Mouse (Mus musculus): ENCODE measurements around the gene Gm49403.
"Not testable (repeated sequence)": the region's sequence is repeated elsewhere in the genome, so short reads cannot be mapped to it uniquely, and the experiment has no call there.

Gene Gm49403

GRCm38 (mm10) chr19:8883616-8884015 lies at the start of gene Gm49403, which contains the start of gene Lbhd1:
Gene Gm49403 (plus strand): TSS chr19:8883930.
Gene Lbhd1 (plus strand): TSS chr19:8883732.
- no peak for DNase-seq (ENCODE audit: low spot score)

- DNase-seq (ENCODE audit: low spot score): not testable (repeated sequence)
These were observed 47.4 kb upstream of the Gm49403 start for GRCm38 (mm10) chr19:8836327-8836726.

- DNase-seq (ENCODE audit: low spot score): no peak
These were observed 46.4 kb upstream of the Gm49403 start, which contains the start of gene Bscl2 for GRCm38 (mm10) chr19:8837251-8837791. Gene Bscl2 (plus strand): TSS chr19:8837467.

- no peak for DNase-seq (ENCODE audit: low spot score)
These were observed 45.5 kb upstream of the Gm49403 start for GRCm38 (mm10) chr19:8838041-8838730.

GRCm38 (mm10) chr19:8839103-8839907 lies 44.4 kb upstream of the Gm49403 start, which contains the start of gene Gng3:
Gene Gng3 (minus strand): TSS chr19:8839194.
- DNase-seq (ENCODE audit: low spot score): no peak

GRCm38 (mm10) chr19:8839908-8840791 lies 43.6 kb upstream of the Gm49403 start:
- DNase-seq (ENCODE audit: low spot score): no peak

GRCm38 (mm10) chr19:8841012-8841411 lies 42.7 kb upstream of the Gm49403 start:
- DNase-seq (ENCODE audit: low spot score): no peak

GRCm38 (mm10) chr19:8842961-8843360 lies 40.8 kb upstream of the Gm49403 start:
- DNase-seq (ENCODE audit: low spot score): no peak

- DNase-seq (ENCODE audit: low spot score): peak; percentile 53
These were observed 39.2 kb upstream of the Gm49403 start for GRCm38 (mm10) chr19:8844371-8845129.

- DNase-seq (ENCODE audit: low spot score): no peak
These were observed 35.4 kb upstream of the Gm49403 start for GRCm38 (mm10) chr19:8848356-8848755.

- no peak for DNase-seq (ENCODE audit: low spot score)
These were observed 33.3 kb upstream of the Gm49403 start, which contains the start of gene Lrrn4cl for GRCm38 (mm10) chr19:8850402-8850901. Gene Lrrn4cl (plus strand): TSS chr19:8850768.

GRCm38 (mm10) chr19:8851639-8852038 lies 32.1 kb upstream of the Gm49403 start:
- no peak for DNase-seq (ENCODE audit: low spot score)

- DNase-seq (ENCODE audit: low spot score): no peak
These were observed 31.3 kb upstream of the Gm49403 start for GRCm38 (mm10) chr19:8852236-8852928.

GRCm38 (mm10) chr19:8853117-8853516 lies 30.6 kb upstream of the Gm49403 start:
- no peak for DNase-seq (ENCODE audit: low spot score)

- no peak for DNase-seq (ENCODE audit: low spot score)
These were observed 26.0 kb upstream of the Gm49403 start for GRCm38 (mm10) chr19:8857689-8858088.

- no peak for DNase-seq (ENCODE audit: low spot score)
These were observed 24.7 kb upstream of the Gm49403 start for GRCm38 (mm10) chr19:8859018-8859417.

- DNase-seq (ENCODE audit: low spot score): no peak
These were observed 19.5 kb upstream of the Gm49403 start for GRCm38 (mm10) chr19:8864265-8864664.

GRCm38 (mm10) chr19:8870381-8870780 lies 13.3 kb upstream of the Gm49403 start:
- DNase-seq (ENCODE audit: low spot score): not testable (repeated sequence)

GRCm38 (mm10) chr19:8870838-8871237 lies 12.9 kb upstream of the Gm49403 start:
- DNase-seq (ENCODE audit: low spot score): no peak

All from urinary bladder, postnatal 10 days (tissue).